Mouse (Mus musculus): Measurements from ENCODE around the gene Ipo13. TPM values are rescaled to one million over a fixed set of nuclear protein-coding genes. Genes with fewer than 3 reads are reported as not detected.

Gene Ipo13
- polyA plus RNA-seq, 1 experiment = 41.7 TPM

DNA sequence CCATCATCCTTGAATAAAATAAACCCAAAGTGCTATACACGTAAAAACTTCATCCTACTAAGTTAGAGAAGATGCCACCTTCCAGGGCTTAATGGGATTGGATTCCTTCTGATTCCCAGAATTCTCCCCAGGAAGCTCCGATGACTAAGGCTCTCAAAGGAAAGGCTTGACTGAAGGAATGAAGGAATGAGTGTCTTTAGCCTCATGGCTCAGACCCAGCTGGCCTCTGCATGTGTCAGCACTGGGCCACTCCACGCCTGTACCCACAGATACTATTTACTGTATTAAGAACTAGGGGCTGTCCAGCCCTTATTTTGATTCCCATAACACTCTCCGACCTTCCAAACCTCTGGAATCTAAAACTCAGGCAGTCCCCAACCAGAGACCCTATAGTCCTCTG is 19.3 kb upstream of the Ipo13 start:
- TF ChIP-seq CTCF (IDR thresholded peaks at IDR 0.05; ENCODE audit: extremely low read depth, insufficient read depth, insufficient read length, insufficient replicate concordance) (no peak), POLR2A (IDR thresholded peaks at IDR 0.05; ENCODE audit: low read depth, low read length) (no peak)
- DNase-seq (ENCODE audit: low read depth in 1 of 2, low spot score in 2 of 2) = no peak

DNA sequence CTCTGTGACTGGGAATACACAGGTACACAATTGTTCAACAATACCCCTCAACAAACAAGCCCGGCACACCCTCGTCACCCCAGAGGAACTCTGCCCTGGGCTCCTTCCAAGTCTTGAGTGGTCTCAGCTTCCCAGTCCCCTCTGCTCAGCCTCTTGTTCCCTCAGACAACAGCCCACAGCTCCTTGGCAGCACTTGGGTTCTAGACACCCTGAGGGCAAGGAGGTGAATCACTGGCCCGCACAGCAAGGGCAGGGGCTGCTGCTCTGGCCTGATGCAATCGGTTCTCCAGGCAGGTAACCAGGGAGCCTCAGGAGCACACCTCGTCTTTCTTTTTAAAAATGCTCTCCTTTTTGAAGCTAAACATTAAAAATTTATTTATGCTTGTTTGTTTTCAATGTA is 18.4 kb upstream of the Ipo13 start:
- Histone ChIP-seq H3K36me3 (ENCODE audit: control insufficient read depth, insufficient read depth, low read length) (peaks cover 2% of the 10 kb centered on the region; the same call in 1 of the 2 replicates), H3K4me3 (ENCODE audit: extremely low read depth, insufficient read depth, insufficient read length) (no peak overlapping the region), H3K4me1 (ENCODE audit: control insufficient read depth, insufficient read depth, insufficient read length) (peaks cover 5% of the 10 kb centered on the region; the same call in 1 of the 2 replicates), H3K27me3 (ENCODE audit: control insufficient read depth, insufficient read depth, low read length) (peaks cover 12% of the 10 kb centered on the region), H3K27ac (ENCODE audit: insufficient read depth, low read length) (no peak overlapping the region)
- WGBS = 95% methylated on average over 5 of the region's 5 CpGs
- TF ChIP-seq CTCF (IDR thresholded peaks at IDR 0.05; ENCODE audit: extremely low read depth, insufficient read depth, insufficient read length, insufficient replicate concordance) (no peak), POLR2A (IDR thresholded peaks at IDR 0.05; ENCODE audit: low read depth, low read length) (no peak)
- no peak for DNase-seq (ENCODE audit: low read depth in 1 of 2, low spot score in 2 of 2)

More for the DNA sequence above, 19.3 kb upstream of the Ipo13 start:
- WGBS = 84% methylated on average over 4 of the region's 4 CpGs
- Histone ChIP-seq H3K27ac (ENCODE audit: insufficient read depth, low read length) (no peak overlapping the region), H3K27me3 (ENCODE audit: control insufficient read depth, insufficient read depth, low read length) (peaks cover 8% of the 10 kb centered on the region), H3K4me3 (ENCODE audit: extremely low read depth, insufficient read depth, insufficient read length) (no peak overlapping the region), H3K36me3 (ENCODE audit: control insufficient read depth, insufficient read depth, low read length) (peaks cover 2% of the 10 kb centered on the region; the same call in 1 of the 2 replicates), H3K4me1 (ENCODE audit: control insufficient read depth, insufficient read depth, insufficient read length) (peaks cover 4% of the 10 kb centered on the region; the same call in 1 of the 2 replicates)

DNA sequence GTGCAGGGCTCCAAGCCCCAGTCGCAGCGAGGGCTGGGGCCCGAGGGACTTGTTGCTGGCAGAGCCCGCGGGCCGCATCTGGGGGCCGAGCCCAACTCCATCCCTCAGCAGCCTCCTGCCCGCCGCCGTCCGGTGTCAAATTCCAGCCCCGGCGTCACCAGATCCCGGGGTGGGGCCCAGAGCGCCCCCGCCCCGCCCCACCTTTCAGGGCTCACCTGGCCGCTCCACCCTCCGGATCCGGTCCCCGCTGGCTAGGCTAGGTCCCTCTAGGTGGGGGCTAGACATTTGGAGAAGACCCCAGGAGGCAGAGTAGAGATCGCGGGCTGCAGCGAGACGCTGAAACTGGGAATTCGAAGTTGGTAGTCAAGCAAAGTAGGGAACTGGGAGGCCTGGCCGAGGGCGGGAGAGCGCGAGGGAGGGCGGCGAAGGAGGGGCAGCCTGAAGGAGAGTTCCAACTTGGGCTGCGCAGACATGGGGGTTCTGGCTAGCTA is 14.6 kb upstream of the Ipo13 start, which contains the start of gene Artn:
Gene Artn (minus strand): TSS at position 373 of the 491 bp plus-strand sequence.
- 9% methylated on average over 33 of the region's 33 CpGs for WGBS
- no peak for TF ChIP-seq POLR2A (IDR thresholded peaks at IDR 0.05; ENCODE audit: low read depth, low read length)
- peaks cover 12% of the 10 kb centered on the region for H3K4me1 ChIP-seq (ENCODE audit: control insufficient read depth, insufficient read depth, insufficient read length)
- peaks cover 17% of the 10 kb centered on the region for H3K27me3 ChIP-seq (ENCODE audit: control insufficient read depth, insufficient read depth, low read length)
- no peak for DNase-seq (ENCODE audit: low read depth in 1 of 2, low spot score in 2 of 2)
- no peak within 1 kb of the TSS for H3K4me3 ChIP-seq (ENCODE audit: extremely low read depth, insufficient read depth, insufficient read length)
- peaks cover 2% of the 10 kb centered on the region; the same call in 1 of the 2 replicates for H3K36me3 ChIP-seq (ENCODE audit: control insufficient read depth, insufficient read depth, low read length)
- H3K27ac ChIP-seq (ENCODE audit: insufficient read depth, low read length) = 0 out of 2 replicates have a peak within 1 kb of the TSS, but pooled peaks have one; percentile 6

DNA sequence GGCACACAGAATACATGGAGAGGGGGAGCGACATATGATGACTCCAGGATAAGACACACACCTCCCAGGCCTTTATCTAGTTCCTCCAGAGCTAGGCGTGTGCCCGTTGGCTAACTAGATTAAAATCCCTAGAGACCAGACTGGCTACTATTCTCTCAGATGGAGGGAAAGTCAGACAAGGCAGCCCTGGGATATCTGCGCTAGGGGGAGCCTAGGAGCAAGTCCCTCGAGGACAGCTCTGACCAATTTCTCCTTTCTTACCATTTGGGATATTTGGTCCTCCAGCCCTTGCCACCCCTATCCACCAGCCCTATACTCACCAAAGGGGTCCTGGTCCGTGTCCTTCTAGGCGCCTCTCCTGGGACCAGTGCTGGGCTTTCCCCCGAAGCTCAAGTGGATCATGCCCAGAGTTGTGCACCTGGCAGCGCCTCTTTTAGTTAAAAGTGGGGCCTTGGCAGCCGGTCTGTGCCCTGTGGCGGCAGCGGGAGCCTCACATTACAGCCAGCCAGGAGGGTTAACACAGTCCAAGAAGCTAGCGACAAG is 14.0 kb upstream of the Ipo13 start:
- 5% methylated on average over 13 of the region's 13 CpGs for WGBS
- Histone ChIP-seq H3K4me1 (ENCODE audit: control insufficient read depth, insufficient read depth, insufficient read length) (peaks cover 12% of the 10 kb centered on the region), H3K27ac (ENCODE audit: insufficient read depth, low read length) (0 out of 2 replicates have a peak overlapping the region, but pooled peaks have one; percentile 6), H3K36me3 (ENCODE audit: control insufficient read depth, insufficient read depth, low read length) (peaks cover 2% of the 10 kb centered on the region; the same call in 1 of the 2 replicates), H3K27me3 (ENCODE audit: control insufficient read depth, insufficient read depth, low read length) (peaks cover 17% of the 10 kb centered on the region), H3K4me3 (ENCODE audit: extremely low read depth, insufficient read depth, insufficient read length) (no peak overlapping the region)
- TF ChIP-seq POLR2A (IDR thresholded peaks at IDR 0.05; ENCODE audit: low read depth, low read length) (no peak), CTCF (IDR thresholded peaks at IDR 0.05; ENCODE audit: extremely low read depth, insufficient read depth, insufficient read length, insufficient replicate concordance) (peak; percentile 1; the same call in 1 of the 2 replicates)
- DNase-seq (ENCODE audit: low read depth in 1 of 2, low spot score in 2 of 2) = no peak

DNA sequence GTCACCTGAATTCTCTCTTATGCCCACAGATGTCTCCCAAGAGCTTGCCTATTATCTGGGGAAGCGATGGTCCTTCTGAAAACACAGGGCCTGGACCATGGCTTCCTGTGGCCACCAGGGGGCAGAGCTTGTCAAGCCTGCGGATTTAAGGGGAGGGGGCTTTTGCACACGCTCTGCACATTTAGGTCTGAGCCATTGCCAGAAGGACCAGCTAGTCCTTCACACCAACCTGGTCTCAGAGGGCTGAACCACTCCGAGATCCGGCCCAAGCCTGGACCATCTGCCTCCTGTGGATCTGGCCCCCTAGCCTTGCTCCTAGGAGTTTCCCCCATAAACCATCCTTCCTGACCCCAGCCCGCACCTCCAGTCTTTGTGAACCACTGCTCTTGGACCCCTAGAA is 13.4 kb upstream of the Ipo13 start:
- Histone ChIP-seq H3K4me1 (ENCODE audit: control insufficient read depth, insufficient read depth, insufficient read length) (peaks cover 12% of the 10 kb centered on the region), H3K27me3 (ENCODE audit: control insufficient read depth, insufficient read depth, low read length) (peaks cover 17% of the 10 kb centered on the region), H3K36me3 (ENCODE audit: control insufficient read depth, insufficient read depth, low read length) (peaks cover 2% of the 10 kb centered on the region; the same call in 1 of the 2 replicates), H3K27ac (ENCODE audit: insufficient read depth, low read length) (no peak overlapping the region), H3K4me3 (ENCODE audit: extremely low read depth, insufficient read depth, insufficient read length) (no peak overlapping the region)
- no peak for TF ChIP-seq POLR2A (IDR thresholded peaks at IDR 0.05; ENCODE audit: low read depth, low read length)
- peak; percentile 56; the same call in 1 of the 2 replicates for TF ChIP-seq CTCF (IDR thresholded peaks at IDR 0.05; ENCODE audit: extremely low read depth, insufficient read depth, insufficient read length, insufficient replicate concordance)
- DNase-seq (ENCODE audit: low read depth in 1 of 2, low spot score in 2 of 2) = no peak
- 27% methylated on average over 6 of the region's 6 CpGs for whole genome bisulfite sequencing

DNA sequence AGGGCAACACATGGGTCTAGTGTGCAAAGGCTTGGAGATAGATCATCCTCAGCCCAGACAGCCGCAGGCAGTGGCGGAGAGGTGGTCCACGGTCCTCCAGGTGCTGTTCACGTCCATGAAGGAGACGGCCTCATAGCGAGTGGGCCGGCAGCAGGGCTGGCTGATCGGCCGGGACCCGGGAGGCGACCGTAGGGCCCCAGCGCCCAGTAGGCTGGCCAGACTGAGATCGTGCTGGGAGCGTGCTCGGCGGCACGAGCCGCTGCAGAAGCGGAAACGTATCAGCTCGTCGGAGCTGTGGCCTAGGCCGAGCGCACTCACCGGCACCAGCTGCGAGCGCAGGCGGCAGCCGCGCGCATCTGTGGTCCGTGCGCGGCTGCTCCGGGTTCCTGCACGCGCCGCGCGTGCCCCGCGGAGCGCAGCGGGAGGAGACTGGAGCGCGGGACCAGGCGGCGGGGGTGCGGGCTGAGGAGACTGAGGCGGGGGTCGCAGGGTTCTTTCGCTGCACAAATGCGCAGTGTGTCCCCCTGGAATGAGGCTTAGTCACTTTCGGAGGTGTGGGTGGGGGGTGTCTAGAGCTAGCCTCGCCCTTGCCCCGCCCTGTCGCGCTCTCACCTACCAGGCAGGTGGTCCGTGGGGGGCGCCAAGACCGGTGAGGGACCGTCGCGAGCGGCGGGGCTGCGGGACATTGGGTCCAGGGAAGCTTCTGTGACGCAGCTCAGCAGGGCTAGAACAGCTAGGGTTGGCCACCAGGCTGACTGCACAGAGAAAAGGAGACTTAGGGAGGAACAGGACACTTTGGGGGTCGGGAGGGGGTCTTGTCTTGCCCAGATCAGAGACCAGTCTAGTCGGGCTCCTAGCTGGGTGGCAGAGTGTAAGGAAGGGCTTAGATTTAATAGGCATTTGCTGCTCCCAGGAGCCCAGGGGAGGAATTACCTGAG is 12.0 kb upstream of the Ipo13 start:
- H3K27ac ChIP-seq (ENCODE audit: insufficient read depth, low read length) = no peak overlapping the region
- peaks cover 17% of the 10 kb centered on the region for H3K27me3 ChIP-seq (ENCODE audit: control insufficient read depth, insufficient read depth, low read length)
- peak overlapping the region; percentile 36; the same call in 1 of the 2 replicates for H3K4me3 ChIP-seq (ENCODE audit: extremely low read depth, insufficient read depth, insufficient read length)
- DNase-seq (ENCODE audit: low read depth in 1 of 2, low spot score in 2 of 2) = no peak
- 6% methylated on average over 71 of the region's 71 CpGs for WGBS
- TF ChIP-seq CTCF (IDR thresholded peaks at IDR 0.05; ENCODE audit: extremely low read depth, insufficient read depth, insufficient read length, insufficient replicate concordance) (no peak), POLR2A (IDR thresholded peaks at IDR 0.05; ENCODE audit: low read depth, low read length) (no peak)
- peaks cover 15% of the 10 kb centered on the region for H3K4me1 ChIP-seq (ENCODE audit: control insufficient read depth, insufficient read depth, insufficient read length)
- no peaks in the 10 kb centered on the region for H3K36me3 ChIP-seq (ENCODE audit: control insufficient read depth, insufficient read depth, low read length)

All from spleen, adult 2 months (tissue).